Mouse (Mus musculus) c-Kit-positive CD71-negative TER-119-negative erythroid progenitor cells, embryonic 14.5 days (primary cell): ENCODE data around the gene Ttll8.

Source experiments
- DNase-seq: peaks from one replicate; pipeline ENCODE4 v3.0.0-alpha.2; 2013; ENCODE audit warnings: low read depth

Gene Ttll8

DNA sequence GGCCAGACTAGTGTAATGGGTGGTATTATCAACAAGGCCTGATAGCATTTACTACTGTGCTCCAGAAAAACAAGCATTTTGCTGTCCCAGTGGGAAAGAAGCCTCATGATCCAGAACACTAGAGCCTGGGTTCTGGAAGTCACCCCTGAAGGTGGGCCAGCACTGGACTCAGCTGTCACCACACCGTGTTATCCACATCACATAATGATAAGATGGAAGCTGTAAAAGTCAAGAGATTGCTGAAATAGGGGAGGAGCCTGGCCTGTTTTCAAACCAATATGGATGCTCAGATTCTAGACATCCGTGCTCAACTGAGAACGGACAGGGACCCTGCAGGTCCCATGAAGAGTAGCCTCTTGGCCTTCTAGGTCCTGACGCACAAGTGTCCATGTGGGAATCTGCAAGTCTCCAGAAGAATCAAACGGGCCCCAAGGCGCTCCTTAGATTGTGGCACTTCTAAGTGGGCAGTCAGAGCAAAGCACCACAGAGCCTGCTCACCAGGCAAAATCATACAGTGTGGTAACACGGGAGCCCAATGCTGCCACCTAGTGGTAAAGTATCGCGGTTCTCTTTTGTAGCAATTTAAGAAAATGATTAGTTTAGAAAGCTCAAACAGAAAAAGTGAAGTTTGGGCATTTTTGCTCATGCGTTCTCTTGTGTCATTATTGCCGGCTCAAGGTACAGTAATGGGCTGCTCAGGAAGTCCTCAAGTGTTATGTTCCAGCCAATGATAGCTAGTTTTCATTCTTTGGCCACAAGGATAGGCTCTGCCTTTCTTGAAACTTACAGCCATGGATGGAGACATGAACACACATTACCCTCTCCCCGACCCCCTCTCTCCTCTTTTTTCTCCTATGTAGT lies 32.9 kb downstream of the Ttll8 start:
- DNase-seq: peak; percentile 69

- DNase-seq: no peak
These were observed 34.2 kb downstream of the Ttll8 start for GRCm38 (mm10) chr15:88920065-88920464.

- no peak for DNase-seq
These were observed 34.9 kb downstream of the Ttll8 start for GRCm38 (mm10) chr15:88919328-88919727.

- no peak for DNase-seq
These were observed 37.1 kb downstream of the Ttll8 start for GRCm38 (mm10) chr15:88917126-88917525.

GRCm38 (mm10) chr15:88916366-88916765 lies 37.9 kb downstream of the Ttll8 start:
- no peak for DNase-seq

GRCm38 (mm10) chr15:88915046-88915445 lies 39.2 kb downstream of the Ttll8 start:
- no peak for DNase-seq

DNA sequence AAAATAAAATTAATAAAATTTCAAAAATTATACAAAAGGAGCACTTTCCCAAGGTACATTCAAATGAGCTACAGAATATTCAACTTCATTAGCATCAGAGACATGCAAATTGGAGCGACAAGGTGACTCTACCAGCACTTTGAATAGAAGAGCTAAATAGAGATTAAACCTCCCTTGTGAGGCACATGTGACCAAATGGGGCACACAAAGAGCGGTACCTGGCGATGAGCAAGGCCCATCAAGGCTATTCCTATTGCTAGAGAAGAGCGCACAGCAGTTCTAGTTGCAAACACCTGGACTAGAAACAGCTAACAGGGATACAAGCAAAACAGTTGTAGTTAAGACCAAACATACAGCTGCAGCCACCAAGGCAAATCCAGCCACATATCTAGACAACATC lies 47.9 kb downstream of the Ttll8 start:
- no peak for DNase-seq

- no peak for DNase-seq
These were observed 50.0 kb downstream of the Ttll8 start for GRCm38 (mm10) chr15:88904056-88904811.

GRCm38 (mm10) chr15:88903086-88903485 lies 51.1 kb downstream of the Ttll8 start:
- DNase-seq: no peak

DNA sequence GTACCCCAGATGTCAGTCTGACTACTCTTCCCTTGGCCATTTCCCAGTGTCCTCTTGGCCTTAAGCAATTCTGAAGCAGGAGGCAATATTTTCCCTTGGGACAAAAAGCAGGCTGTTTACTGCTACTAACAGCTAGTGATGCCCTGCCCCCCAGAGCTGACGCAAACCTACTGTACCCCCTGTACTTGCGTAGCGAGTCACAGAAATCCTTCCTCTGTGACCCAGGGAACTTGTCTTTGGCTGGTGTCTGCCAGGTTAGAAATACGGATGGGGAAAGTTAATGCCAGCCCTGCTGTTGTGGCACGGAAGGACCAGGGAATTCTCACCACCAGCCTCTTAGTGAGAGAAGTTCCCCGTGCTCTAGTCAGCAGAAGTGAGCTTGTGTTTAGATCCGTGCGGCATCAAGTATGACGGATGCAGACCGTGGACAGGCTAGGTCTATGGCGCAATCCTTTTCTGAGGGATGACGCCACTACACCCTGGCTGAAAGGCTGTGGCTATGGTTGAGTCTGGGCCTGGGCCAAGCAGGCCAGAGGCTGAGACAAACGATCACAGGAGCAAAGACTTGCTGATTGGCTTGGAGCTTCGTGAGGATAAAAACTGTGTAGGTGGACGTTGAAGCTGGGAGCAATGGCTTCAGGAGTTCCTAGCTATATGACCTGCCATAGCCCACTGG lies 51.9 kb downstream of the Ttll8 start:
- no peak for DNase-seq

DNA sequence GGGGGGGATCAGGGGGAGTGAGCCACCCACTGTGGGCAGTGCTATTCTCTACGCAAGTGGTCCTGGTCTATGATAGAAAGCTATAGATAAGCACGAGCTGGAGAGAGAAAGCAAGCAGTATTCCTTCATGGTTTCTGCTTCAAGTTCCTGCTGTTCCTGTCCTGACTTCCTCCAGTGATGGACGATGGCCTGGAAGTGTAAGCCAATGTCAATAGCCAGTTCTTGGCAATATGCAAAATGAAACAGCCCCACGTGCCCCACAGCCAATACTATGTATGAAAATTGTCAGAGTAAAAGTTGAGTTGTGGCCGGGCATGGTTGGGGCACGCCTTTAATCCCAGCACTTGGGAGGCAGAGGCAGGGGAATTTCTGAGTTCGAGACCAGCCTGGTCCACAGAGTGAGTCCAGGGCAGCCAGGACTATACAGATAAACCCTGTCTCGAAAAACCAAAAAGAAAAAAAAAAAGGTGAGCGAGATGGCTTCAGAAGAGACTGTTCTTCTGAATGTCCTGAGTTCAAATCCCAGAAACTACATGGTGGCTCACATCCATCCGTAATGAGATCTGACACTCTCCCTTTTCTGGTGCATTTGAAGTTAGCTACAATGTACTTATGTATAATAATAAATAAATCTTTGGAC lies 57.8 kb downstream of the Ttll8 start:
- DNase-seq: no peak

DNA sequence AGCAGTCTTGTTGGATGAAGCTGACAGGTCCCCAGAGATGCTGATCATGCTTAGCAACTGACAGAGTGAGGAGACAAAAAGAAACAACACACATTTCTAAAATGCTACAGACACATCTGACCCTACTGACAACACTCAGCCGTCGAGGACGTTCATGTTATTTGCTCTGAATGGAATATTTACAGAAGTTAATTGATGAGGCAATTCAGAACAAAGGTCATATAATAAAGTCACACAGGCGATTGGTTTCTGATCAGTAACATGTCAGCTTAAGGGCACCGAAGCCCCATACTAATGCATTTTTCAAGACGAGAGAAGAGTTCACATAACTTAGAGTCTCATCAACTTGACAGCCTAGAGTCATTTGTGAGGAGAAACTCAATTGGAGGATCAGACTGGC lies 58.3 kb downstream of the Ttll8 start:
- DNase-seq: no peak

- DNase-seq: no peak
These were observed 59.1 kb downstream of the Ttll8 start for GRCm38 (mm10) chr15:88895119-88895518.

GRCm38 (mm10) chr15:88892876-88893275 lies 61.3 kb downstream of the Ttll8 start:
- DNase-seq: no peak

DNA sequence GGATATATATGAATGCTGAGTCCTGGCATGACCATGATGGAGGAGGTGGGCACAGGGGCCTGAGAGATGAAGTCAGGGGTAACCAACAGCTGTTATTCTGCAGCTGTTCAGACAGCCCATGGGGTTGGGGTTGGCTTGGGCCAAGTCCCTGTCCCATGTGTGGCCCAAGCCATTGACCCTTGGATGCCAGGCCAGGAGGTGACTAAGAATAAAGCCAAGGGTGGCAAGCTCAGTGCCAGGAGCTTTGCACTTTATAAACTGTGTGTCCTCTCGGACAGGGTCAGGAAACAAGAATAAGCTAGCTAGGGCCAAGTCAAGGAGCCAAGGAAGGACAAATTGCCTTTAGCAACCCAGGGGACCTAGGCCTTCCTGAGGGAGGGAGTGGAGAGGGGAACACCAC lies 62.0 kb downstream of the Ttll8 start:
- no peak for DNase-seq

DNA sequence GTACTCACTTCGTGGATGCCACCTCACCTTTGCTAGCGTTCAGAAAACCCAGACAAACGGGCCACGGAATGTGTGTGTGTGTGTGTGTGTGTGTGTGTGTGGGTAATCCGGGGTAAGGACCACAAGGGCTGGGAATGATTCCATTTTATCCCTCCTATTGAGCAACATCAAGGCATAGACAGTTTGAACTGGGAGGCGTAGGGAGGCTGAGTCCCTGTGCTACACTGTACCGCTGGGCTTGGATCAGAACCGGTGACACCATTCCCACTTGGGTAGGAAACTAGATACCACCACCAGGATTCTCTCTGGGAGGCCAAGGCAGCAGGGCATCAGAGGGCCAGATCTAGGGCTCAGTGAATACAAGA lies 62.6 kb downstream of the Ttll8 start:
- no peak for DNase-seq

DNA sequence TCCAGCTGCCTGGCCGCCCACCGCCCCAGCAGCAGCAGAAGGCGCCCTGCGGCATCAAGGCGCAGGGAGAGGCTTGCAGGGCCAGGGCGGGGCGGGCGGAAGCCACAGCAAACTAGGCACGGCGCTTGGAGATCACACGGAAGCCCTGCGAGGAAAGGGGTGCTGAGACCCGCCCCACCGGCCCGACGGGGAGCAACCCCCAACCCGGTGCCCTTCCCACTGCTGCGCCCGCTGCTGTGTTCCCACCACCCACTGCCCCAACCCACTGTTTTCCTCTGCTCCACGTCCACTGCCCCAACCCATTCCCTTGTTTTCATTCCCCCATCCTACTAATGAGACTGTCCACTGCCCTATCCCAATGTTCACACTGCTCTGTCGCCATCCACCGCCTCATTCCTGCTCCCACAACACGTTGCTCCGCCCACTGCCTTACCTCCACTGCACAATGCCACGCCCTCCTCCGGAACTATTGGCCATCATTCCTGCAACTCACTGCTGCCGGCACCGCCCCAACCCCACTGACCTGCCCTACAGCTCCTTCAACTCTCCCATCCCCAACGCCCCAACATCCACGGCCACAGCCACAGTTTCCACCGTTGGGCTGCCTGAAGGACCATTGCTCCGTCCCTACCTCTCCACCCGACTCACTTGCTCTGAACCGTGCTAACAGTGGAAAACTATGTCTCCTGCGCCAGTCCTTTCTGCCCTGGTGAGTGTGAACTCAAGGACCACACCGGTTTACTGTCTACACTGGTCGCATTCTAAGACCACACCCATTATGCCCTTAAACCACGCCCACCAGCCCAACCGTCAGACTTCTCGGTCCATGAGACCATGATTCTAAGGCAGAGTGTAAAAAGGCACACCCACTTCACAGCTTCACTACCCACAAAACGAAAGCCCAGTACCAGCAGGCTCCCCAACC lies 63.2 kb downstream of the Ttll8 start:
- DNase-seq: peak; percentile 65

DNA sequence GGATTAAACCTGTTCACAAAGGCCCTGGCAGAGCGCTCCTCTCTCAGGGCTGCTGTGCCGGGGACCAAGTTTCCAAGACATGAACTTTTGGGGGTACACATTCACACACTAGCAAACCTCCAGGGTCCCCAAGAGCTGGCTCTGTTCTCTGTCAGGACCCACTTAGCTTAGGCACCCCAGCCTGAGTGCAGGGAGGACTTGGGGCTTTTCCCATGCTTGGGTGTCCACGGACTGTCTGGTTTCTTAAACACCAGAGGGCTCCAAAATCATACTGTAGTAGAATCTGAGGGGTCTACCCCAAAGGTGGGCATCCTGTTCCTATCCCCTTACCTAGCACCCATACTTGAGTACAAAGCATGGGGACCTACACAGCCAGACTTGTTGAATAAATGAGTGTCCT lies 64.2 kb downstream of the Ttll8 start:
- no peak for DNase-seq

GRCm38 (mm10) chr15:88889032-88889431 lies 65.2 kb downstream of the Ttll8 start:
- DNase-seq: no peak

- DNase-seq: no peak
These were observed 68.8 kb downstream of the Ttll8 start for GRCm38 (mm10) chr15:88885376-88885775.

- no peak for DNase-seq
These were observed 70.9 kb downstream of the Ttll8 start for GRCm38 (mm10) chr15:88883342-88883741.
